Mouse (Mus musculus) retina, postnatal 1 day (tissue): Measurements from ENCODE around the gene Zfp385c.

ENCODE experiments used
- DNase-seq: peaks from one replicate; pipeline ENCODE4 v3.0.0-alpha.2; 2012

The Zfp385c gene

GRCm38 (mm10) chr11:100692164-100692616 is at the start of gene Zfp385c:
TSS of gene Zfp385c (minus strand) at chr11:100692455.
- peak; percentile 10 for DNase-seq

GRCm38 (mm10) chr11:100741348-100741747 is 49.1 kb upstream of the Zfp385c start:
- DNase-seq: no peak

GRCm38 (mm10) chr11:100738749-100739148 is 46.5 kb upstream of the Zfp385c start:
- DNase-seq: no peak

- peak; percentile 99 for DNase-seq
These were observed 45.9 kb upstream of the Zfp385c start, which contains the start of gene Rab5c for GRCm38 (mm10) chr11:100738066-100738604. TSS of gene Rab5c (minus strand) at chr11:100738215.

- DNase-seq: no peak
These were observed 45.0 kb upstream of the Zfp385c start for GRCm38 (mm10) chr11:100737105-100737733.

GRCm38 (mm10) chr11:100736746-100737080 is 44.5 kb upstream of the Zfp385c start:
- no peak for DNase-seq

- DNase-seq: no peak
These were observed 43.9 kb upstream of the Zfp385c start for GRCm38 (mm10) chr11:100735954-100736745.

GRCm38 (mm10) chr11:100735134-100735865 is 43.0 kb upstream of the Zfp385c start:
- no peak for DNase-seq

GRCm38 (mm10) chr11:100730477-100731205 is 38.4 kb upstream of the Zfp385c start:
- DNase-seq: no peak

- DNase-seq: no peak
These were observed 37.7 kb upstream of the Zfp385c start for GRCm38 (mm10) chr11:100729976-100730375.

GRCm38 (mm10) chr11:100728601-100729000 is 36.3 kb upstream of the Zfp385c start:
- no peak for DNase-seq

GRCm38 (mm10) chr11:100727201-100727600 is 34.9 kb upstream of the Zfp385c start:
- DNase-seq: no peak

GRCm38 (mm10) chr11:100724919-100725512 is 32.8 kb upstream of the Zfp385c start:
- no peak for DNase-seq

- no peak for DNase-seq
These were observed 30.3 kb upstream of the Zfp385c start for GRCm38 (mm10) chr11:100722493-100723028.

- DNase-seq: no peak
These were observed 29.7 kb upstream of the Zfp385c start for GRCm38 (mm10) chr11:100721776-100722492.

GRCm38 (mm10) chr11:100721254-100721653 is 29.0 kb upstream of the Zfp385c start:
- no peak for DNase-seq

- no peak for DNase-seq
These were observed 28.1 kb upstream of the Zfp385c start for GRCm38 (mm10) chr11:100720345-100720744.

- no peak for DNase-seq
These were observed 27.6 kb upstream of the Zfp385c start for GRCm38 (mm10) chr11:100719893-100720292.

- no peak for DNase-seq
These were observed 27.1 kb upstream of the Zfp385c start for GRCm38 (mm10) chr11:100719312-100719711.

GRCm38 (mm10) chr11:100718866-100719265 is 26.6 kb upstream of the Zfp385c start:
- no peak for DNase-seq

GRCm38 (mm10) chr11:100718462-100718861 is 26.2 kb upstream of the Zfp385c start:
- DNase-seq: no peak
